Mouse (Mus musculus): ENCODE data around the gene Axl. TPM values are rescaled to one million over a fixed set of nuclear protein-coding genes. Genes with fewer than 3 reads are reported as not detected.

Gene Axl
- polyA plus RNA-seq, 1 experiment = 75.0 TPM

DNA sequence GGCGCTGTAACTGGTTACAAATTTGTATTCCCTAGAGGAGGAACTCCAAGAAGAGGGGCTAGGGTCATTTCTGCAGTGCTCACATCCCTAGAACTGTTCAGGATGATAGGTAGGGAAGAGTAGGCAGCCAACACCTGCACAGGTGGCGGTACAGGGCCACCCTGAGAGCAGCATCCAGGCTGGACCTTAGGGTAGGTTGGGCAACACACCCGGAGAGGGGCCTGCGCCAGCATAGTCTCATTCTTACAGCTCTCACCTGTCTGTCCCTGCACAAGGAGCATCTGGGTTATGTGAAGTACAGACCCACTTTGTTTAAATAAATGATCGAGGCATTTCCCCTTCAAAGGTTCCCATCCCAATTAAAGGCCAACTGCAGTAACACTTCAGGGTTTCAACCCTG, 67.7 kb downstream of the Axl start:
- no peaks in the 10 kb centered on the region for H3K27me3 ChIP-seq (ENCODE audit: control insufficient read depth, insufficient read depth, low read length)
- peaks cover 43% of the 10 kb centered on the region for H3K36me3 ChIP-seq (ENCODE audit: control insufficient read depth, insufficient read depth, low read length)
- H3K4me1 ChIP-seq (replicated peaks; ENCODE audit: control insufficient read depth, insufficient read depth, low read length) = peaks cover 8% of the 10 kb centered on the region
- H3K27ac ChIP-seq (ENCODE audit: control insufficient read depth, insufficient read depth, low read length) = no peak overlapping the region
- no peak for DNase-seq
- TF ChIP-seq CTCF (IDR thresholded peaks at IDR 0.05; ENCODE audit: borderline replicate concordance, control insufficient read depth, extremely low read depth, insufficient read depth, low read length, poor library complexity) (no peak), POLR2A (IDR thresholded peaks at IDR 0.05; ENCODE audit: control insufficient read depth, extremely low read depth, insufficient read depth, low read length, poor library complexity) (no peak)
- 91% methylated on average over 5 of the region's 5 CpGs for WGBS
- no peak overlapping the region for H3K4me3 ChIP-seq (ENCODE audit: control insufficient read depth, insufficient read depth, low read length)

DNA sequence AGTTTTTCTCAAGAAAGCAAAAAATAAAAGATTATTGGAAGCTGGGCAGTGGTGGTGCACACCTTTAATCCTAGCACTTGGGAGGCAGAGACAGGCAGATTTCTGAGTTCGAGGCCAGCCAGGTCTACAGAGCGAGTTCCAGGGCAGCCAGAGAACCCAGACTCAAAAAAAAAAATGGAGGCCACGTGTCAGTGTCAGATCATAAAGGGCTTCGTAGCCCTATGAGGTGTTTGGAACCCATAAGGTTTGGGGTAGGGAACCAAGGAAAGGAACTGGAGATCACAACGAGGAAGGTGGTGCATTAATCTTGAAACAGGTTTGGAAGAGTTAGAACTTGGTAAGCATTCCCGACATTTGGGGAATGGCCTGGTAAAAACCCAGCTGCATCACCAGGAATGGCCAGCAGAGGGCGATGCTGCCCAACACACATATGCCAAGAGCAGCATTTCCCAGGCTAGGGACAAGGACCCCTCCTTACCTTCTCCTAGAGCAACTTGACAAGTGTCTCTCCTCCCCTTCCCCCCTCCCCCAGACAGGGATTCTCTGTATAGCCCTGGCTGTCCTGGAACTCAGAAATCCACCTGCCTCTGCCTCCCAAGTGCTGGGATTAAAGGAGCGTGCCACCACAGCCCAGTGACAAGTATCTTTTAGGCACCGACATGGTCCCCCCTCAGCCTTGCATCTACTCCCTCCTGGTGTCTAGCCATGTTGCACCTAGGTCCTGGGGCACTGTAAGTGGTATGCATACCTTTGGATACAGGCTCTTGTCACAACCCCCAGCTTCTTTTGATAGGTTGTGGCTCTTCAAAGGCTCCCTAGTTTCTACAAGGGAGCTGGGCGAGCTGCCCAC, 68.5 kb downstream of the Axl start:
- 49% methylated on average over 10 of the region's 10 CpGs for WGBS
- peak; percentile 70 for DNase-seq
- H3K36me3 ChIP-seq (ENCODE audit: control insufficient read depth, insufficient read depth, low read length) = peaks cover 42% of the 10 kb centered on the region
- peaks cover 8% of the 10 kb centered on the region for H3K4me1 ChIP-seq (replicated peaks; ENCODE audit: control insufficient read depth, insufficient read depth, low read length)
- H3K27me3 ChIP-seq (ENCODE audit: control insufficient read depth, insufficient read depth, low read length) = no peaks in the 10 kb centered on the region
- no peak overlapping the region for H3K27ac ChIP-seq (ENCODE audit: control insufficient read depth, insufficient read depth, low read length)
- H3K4me3 ChIP-seq (ENCODE audit: control insufficient read depth, insufficient read depth, low read length) = no peak overlapping the region
- TF ChIP-seq CTCF (IDR thresholded peaks at IDR 0.05; ENCODE audit: borderline replicate concordance, control insufficient read depth, extremely low read depth, insufficient read depth, low read length, poor library complexity) (peak; percentile 65; the same call in 1 of the 2 replicates), POLR2A (IDR thresholded peaks at IDR 0.05; ENCODE audit: control insufficient read depth, extremely low read depth, insufficient read depth, low read length, poor library complexity) (no peak)

DNA sequence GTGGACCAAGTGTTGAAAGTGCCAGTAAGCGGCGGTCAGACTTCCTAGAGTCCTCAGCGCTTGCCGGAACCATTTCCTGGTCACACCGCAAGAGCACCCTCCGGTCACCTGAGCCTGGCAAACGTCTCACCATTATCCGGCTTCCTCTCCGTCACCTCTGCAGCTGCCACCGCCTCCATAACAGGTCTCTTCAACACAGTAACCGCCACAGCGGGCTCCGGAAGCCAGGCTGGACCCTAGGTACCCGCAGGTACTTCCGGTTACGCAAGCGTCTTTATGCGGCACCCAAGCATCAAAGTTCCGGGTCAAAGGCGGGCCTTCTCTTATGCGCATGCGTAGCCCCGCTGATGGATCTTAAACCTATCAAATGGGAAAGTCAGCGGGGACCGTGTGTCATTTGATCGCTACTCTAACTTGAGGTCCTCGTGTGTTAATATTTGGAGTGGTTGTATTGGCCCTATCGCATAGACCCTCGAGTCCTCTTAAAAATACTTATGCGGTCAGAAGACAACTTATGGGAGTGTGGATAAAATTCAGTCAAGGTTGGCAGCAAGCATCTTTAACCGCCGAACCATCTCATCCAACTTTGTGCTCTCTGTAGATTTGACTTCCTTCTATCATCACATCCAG, 69.6 kb downstream of the Axl start, which contains the start of gene Ccdc97:
TSS of gene Ccdc97 (minus strand) at position 301 of the 630 bp plus-strand sequence.
- WGBS = 1% methylated on average over 32 of the region's 32 CpGs
- Histone ChIP-seq H3K4me1 (replicated peaks; ENCODE audit: control insufficient read depth, insufficient read depth, low read length) (peaks cover 8% of the 10 kb centered on the region), H3K27ac (ENCODE audit: control insufficient read depth, insufficient read depth, low read length) (peak within 1 kb of the TSS; percentile 68), H3K27me3 (ENCODE audit: control insufficient read depth, insufficient read depth, low read length) (no peaks in the 10 kb centered on the region), H3K36me3 (ENCODE audit: control insufficient read depth, insufficient read depth, low read length) (peaks cover 41% of the 10 kb centered on the region), H3K4me3 (ENCODE audit: control insufficient read depth, insufficient read depth, low read length) (peak within 1 kb of the TSS; percentile 80)
- peak; percentile 90 for DNase-seq
- TF ChIP-seq POLR2A (IDR thresholded peaks at IDR 0.05; ENCODE audit: control insufficient read depth, extremely low read depth, insufficient read depth, low read length, poor library complexity) (peak; percentile 76), CTCF (IDR thresholded peaks at IDR 0.05; ENCODE audit: borderline replicate concordance, control insufficient read depth, extremely low read depth, insufficient read depth, low read length, poor library complexity) (0 out of 2 replicates have a peak, but pooled peaks have one; percentile 37)

DNA sequence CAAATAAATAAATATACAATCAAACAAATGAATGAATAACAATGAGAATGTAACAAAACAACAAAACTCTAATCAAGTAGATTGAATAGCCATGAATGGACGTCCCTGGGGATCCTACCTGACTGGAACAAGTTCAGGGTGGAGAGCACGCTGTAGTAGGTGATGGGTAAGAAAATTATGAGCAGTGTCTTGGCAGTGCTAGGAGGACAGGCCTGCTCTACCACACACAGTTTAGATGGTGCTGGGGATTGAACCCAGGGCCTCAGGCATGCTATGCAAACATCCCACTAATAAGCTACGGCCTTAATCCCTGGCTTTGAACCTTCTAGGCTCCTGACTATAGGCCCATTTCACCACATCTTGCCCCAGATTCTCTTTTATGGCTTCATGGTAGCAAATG, 71.0 kb downstream of the Axl start:
- Histone ChIP-seq H3K4me1 (replicated peaks; ENCODE audit: control insufficient read depth, insufficient read depth, low read length) (peaks cover 8% of the 10 kb centered on the region), H3K36me3 (ENCODE audit: control insufficient read depth, insufficient read depth, low read length) (peaks cover 41% of the 10 kb centered on the region), H3K4me3 (ENCODE audit: control insufficient read depth, insufficient read depth, low read length) (no peak overlapping the region), H3K27me3 (ENCODE audit: control insufficient read depth, insufficient read depth, low read length) (no peaks in the 10 kb centered on the region), H3K27ac (ENCODE audit: control insufficient read depth, insufficient read depth, low read length) (no peak overlapping the region)
- TF ChIP-seq POLR2A (IDR thresholded peaks at IDR 0.05; ENCODE audit: control insufficient read depth, extremely low read depth, insufficient read depth, low read length, poor library complexity) = no peak
- no peak for TF ChIP-seq CTCF (IDR thresholded peaks at IDR 0.05; ENCODE audit: borderline replicate concordance, control insufficient read depth, extremely low read depth, insufficient read depth, low read length, poor library complexity)
- 91% methylated on average over 3 of the region's 3 CpGs for WGBS
- no peak for DNase-seq

DNA sequence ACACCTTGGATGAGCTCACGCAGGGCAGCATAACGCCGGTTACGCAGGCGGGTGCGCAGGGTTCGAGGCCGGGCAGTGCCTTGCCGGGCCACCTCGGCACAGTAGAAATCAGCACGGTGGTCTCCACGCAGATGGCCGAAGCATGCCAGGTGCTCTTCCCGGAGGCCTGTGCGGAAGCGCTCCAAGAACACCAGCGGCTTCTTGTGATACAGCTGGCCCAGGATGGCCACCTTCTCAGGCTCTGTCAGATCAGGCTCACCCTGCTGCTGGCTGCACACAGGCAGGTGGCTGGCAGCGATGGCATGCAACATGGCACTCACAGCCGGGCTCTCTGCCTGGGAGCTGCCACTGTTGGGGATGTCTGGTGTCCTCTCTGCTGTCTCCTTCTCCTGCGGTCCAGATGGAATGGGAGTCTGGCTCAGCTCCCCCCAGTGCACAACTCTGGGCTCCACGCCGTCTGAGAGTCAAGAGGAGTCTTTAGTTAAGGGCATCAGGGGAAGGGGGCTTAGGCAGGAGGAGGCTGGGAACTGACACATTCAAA, 72.7 kb downstream of the Axl start:
- Histone ChIP-seq H3K36me3 (ENCODE audit: control insufficient read depth, insufficient read depth, low read length) (peaks cover 34% of the 10 kb centered on the region), H3K4me3 (ENCODE audit: control insufficient read depth, insufficient read depth, low read length) (no peak overlapping the region), H3K4me1 (replicated peaks; ENCODE audit: control insufficient read depth, insufficient read depth, low read length) (peaks cover 14% of the 10 kb centered on the region), H3K27ac (ENCODE audit: control insufficient read depth, insufficient read depth, low read length) (no peak overlapping the region), H3K27me3 (ENCODE audit: control insufficient read depth, insufficient read depth, low read length) (no peaks in the 10 kb centered on the region)
- WGBS = 98% methylated on average over 22 of the region's 22 CpGs
- no peak for TF ChIP-seq POLR2A (IDR thresholded peaks at IDR 0.05; ENCODE audit: control insufficient read depth, extremely low read depth, insufficient read depth, low read length, poor library complexity)
- TF ChIP-seq CTCF (IDR thresholded peaks at IDR 0.05; ENCODE audit: borderline replicate concordance, control insufficient read depth, extremely low read depth, insufficient read depth, low read length, poor library complexity) = no peak
- no peak for DNase-seq

DNA sequence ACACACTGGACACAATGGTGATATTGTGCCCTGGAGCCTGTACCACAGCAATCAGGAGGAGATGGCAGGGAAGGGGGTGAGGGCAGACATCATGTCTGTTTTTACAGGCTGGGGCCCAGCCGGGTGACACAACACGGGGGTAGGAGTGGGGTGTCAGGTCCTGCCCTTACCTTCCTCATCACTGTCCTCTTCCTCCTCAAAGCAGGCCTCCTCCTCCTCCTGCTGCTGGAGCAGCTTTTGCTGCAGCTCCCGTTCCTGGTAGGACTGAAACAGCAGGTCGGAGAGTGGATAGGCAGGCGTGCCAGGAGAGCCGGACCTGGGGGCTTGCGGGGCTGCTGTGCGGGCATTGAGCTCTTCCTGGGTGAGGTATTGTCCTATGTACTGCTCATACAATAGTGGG, 73.9 kb downstream of the Axl start:
- H3K4me1 ChIP-seq (replicated peaks; ENCODE audit: control insufficient read depth, insufficient read depth, low read length) = peaks cover 18% of the 10 kb centered on the region
- peaks cover 32% of the 10 kb centered on the region for H3K36me3 ChIP-seq (ENCODE audit: control insufficient read depth, insufficient read depth, low read length)

More for the DNA sequence above, 73.9 kb downstream of the Axl start:
- H3K4me3 ChIP-seq (ENCODE audit: control insufficient read depth, insufficient read depth, low read length) = no peak overlapping the region
- H3K27ac ChIP-seq (ENCODE audit: control insufficient read depth, insufficient read depth, low read length) = no peak overlapping the region
- TF ChIP-seq CTCF (IDR thresholded peaks at IDR 0.05; ENCODE audit: borderline replicate concordance, control insufficient read depth, extremely low read depth, insufficient read depth, low read length, poor library complexity) = no peak
- TF ChIP-seq POLR2A (IDR thresholded peaks at IDR 0.05; ENCODE audit: control insufficient read depth, extremely low read depth, insufficient read depth, low read length, poor library complexity) = no peak
- DNase-seq = no peak
- H3K27me3 ChIP-seq (ENCODE audit: control insufficient read depth, insufficient read depth, low read length) = no peaks in the 10 kb centered on the region
- 99% methylated on average over 8 of the region's 8 CpGs for WGBS
